Mouse (Mus musculus) ES-E14 (cell line): ENCODE data around the gene Rabep2. TPM values are rescaled to one million over a fixed set of nuclear protein-coding genes. Genes with fewer than 3 reads are reported as not detected.

Experiments used
- DNase-seq: peaks from one replicate; pipeline ENCODE4 v3.0.0-alpha.2; 2013; ENCODE audit warnings: low read depth, low spot score
- H3K27ac ChIP-seq: 2 replicates; pipeline ENCODE4 v1.5.1; 2012; ENCODE audit warnings: low read depth, mild to moderate bottlenecking, low read length, moderate library complexity, mixed read lengths; ENCODE audit not compliant: poor library complexity, insufficient read depth, severe bottlenecking
- H3K36me3 ChIP-seq: 2 replicates; pipeline ENCODE4 v1.6.1; 2012; ENCODE audit warnings: mild to moderate bottlenecking, low read length, moderate library complexity, mixed read lengths; ENCODE audit not compliant: control insufficient read depth, poor library complexity, insufficient read depth, severe bottlenecking
- H3K4me1 ChIP-seq, 2 experiments: fragments of 150-350 bp in 1 of 2; sonication (generic) in 1 of 2; 2 replicates each; pipeline ENCODE4 v1.6.1; 2012; ENCODE audit warnings: low read length in 2 of 2, mild to moderate bottlenecking in 1 of 2, mixed read lengths in 1 of 2; ENCODE audit not compliant: control insufficient read depth in 2 of 2, insufficient read depth in 2 of 2, poor library complexity in 1 of 2
- H3K4me3 ChIP-seq, 2 experiments: fragments of 150-350 bp in 1 of 2; sonication (generic) in 1 of 2; 2 replicates each; pipeline ENCODE4 v1.5.1; 2012; ENCODE audit warnings: low read length in 2 of 2, low read depth in 1 of 2, mild to moderate bottlenecking in 1 of 2, mixed read lengths in 1 of 2; ENCODE audit not compliant: insufficient read depth in 1 of 2, poor library complexity in 1 of 2, severe bottlenecking in 1 of 2
- H3K9ac ChIP-seq: 2 replicates; pipeline ENCODE4 v1.6.1; 2012; ENCODE audit warnings: low read depth, mild to moderate bottlenecking, low read length, mixed read lengths; ENCODE audit not compliant: poor library complexity, insufficient read depth, severe bottlenecking
- H3K9me3 ChIP-seq: fragments of 150-350 bp; sonication (generic); 2 replicates; pipeline ENCODE4 v1.6.1; 2012; ENCODE audit warnings: low read depth, mild to moderate bottlenecking, low read length; ENCODE audit not compliant: control insufficient read depth, insufficient read depth
- CHD2 ChIP-seq: IDR thresholded peaks from 2 replicates; pipeline ENCODE4 v1.6.1; 2014; ENCODE audit warnings: mild to moderate bottlenecking, low read depth, low read length, inconsistent platforms
- HCFC1 ChIP-seq: IDR thresholded peaks from 2 replicates; pipeline ENCODE4 v1.6.1; 2012; ENCODE audit warnings: low read length, inconsistent platforms, borderline replicate concordance; ENCODE audit not compliant: insufficient read depth
- MAFK ChIP-seq: IDR thresholded peaks from 2 replicates; pipeline ENCODE4 v1.6.1; 2014; ENCODE audit warnings: mild to moderate bottlenecking, low read depth, low read length, inconsistent platforms; ENCODE audit not compliant: insufficient read depth
- ZC3H11A ChIP-seq: IDR thresholded peaks from 2 replicates; pipeline ENCODE4 v1.6.1; 2012; ENCODE audit warnings: low read depth, mild to moderate bottlenecking, inconsistent platforms, low read length, borderline replicate concordance
- ZNF384 ChIP-seq: IDR thresholded peaks from 2 replicates; pipeline ENCODE4 v1.6.1; 2012; ENCODE audit warnings: low read depth, low read length, inconsistent platforms
- in situ Hi-C, 2 experiments: fragments of 600-800 bp; cut with MboI; formaldehyde crosslinking; loops; one replicate each; pipeline ENCODE4 v1.15.1; 2025; ENCODE audit warnings: low sequenced_read_pairs in 2 of 2, inconsistent platforms in 1 of 2; ENCODE audit not compliant: unreplicated experiment in 2 of 2
- total RNA-seq: library from RNA; depleted of rRNA; stranded (reverse); fragments of 300-350 nt; gene quantifications from 2 replicates; pipeline ENCODE4 v1.2.3, GENCODE M21; 2012

Rabep2 gene
- total RNA-seq, 1 experiment, result 22.1 TPM

GRCm38 (mm10) chr7:126444536-126444935 is 16.0 kb downstream of the Rabep2 start:
- H3K9me3 ChIP-seq, result no peaks in the 10 kb centered on the region
- no peak for DNase-seq
- in situ Hi-C loops, result no loop called here
- H3K36me3 ChIP-seq, result peaks cover 24% of the 10 kb centered on the region
- peaks cover 0 to 4% of the 10 kb centered on the region in 2 experiments; a peak in 1 of 4 replicates for H3K4me1 ChIP-seq
- no peak overlapping the region for H3K27ac ChIP-seq
- H3K4me3 ChIP-seq, result no peak overlapping the region
- no peak for TF ChIP-seq MAFK
- TF ChIP-seq HCFC1, result no peak
- no peak for TF ChIP-seq ZNF384
- TF ChIP-seq ZC3H11A, result no peak
- no peak for TF ChIP-seq CHD2
- H3K9ac ChIP-seq, result no peak overlapping the region

- H3K9ac ChIP-seq, result no peak overlapping the region
- H3K27ac ChIP-seq, result no peak overlapping the region
- H3K4me3 ChIP-seq, result no peak overlapping the region
- no peaks in the 10 kb centered on the region for H3K9me3 ChIP-seq
- in situ Hi-C loops, result no loop called here
- TF ChIP-seq MAFK, result no peak
- TF ChIP-seq ZC3H11A, result no peak
- no peak for TF ChIP-seq HCFC1
- TF ChIP-seq CHD2, result no peak
- TF ChIP-seq ZNF384, result no peak
- H3K4me1 ChIP-seq, result peaks cover 0 to 2% of the 10 kb centered on the region in 2 experiments; a peak in 1 of 4 replicates
- peaks cover 21% of the 10 kb centered on the region for H3K36me3 ChIP-seq
- no peak for DNase-seq
Measured at GRCm38 (mm10) chr7:126445104-126445815, 16.7 kb downstream of the Rabep2 start.

- TF ChIP-seq ZNF384 (no peak), CHD2 (no peak), HCFC1 (no peak), ZC3H11A (no peak), MAFK (no peak)
- Histone ChIP-seq H3K4me1 (peaks cover 0 to 2% of the 10 kb centered on the region in 2 experiments; a peak in 1 of 4 replicates), H3K9me3 (no peaks in the 10 kb centered on the region), H3K9ac (peak overlapping the region; percentile 29; the same call in 1 of the 2 replicates), H3K27ac (no peak overlapping the region), H3K4me3 (peak overlapping the region; percentile 43 to 56; a peak in 2 of 4 replicates), H3K36me3 (peaks cover 18% of the 10 kb centered on the region)
- no peak for DNase-seq
- in situ Hi-C loops, result no loop called here
Measured at GRCm38 (mm10) chr7:126446217-126446616, 17.7 kb downstream of the Rabep2 start.

DNA sequence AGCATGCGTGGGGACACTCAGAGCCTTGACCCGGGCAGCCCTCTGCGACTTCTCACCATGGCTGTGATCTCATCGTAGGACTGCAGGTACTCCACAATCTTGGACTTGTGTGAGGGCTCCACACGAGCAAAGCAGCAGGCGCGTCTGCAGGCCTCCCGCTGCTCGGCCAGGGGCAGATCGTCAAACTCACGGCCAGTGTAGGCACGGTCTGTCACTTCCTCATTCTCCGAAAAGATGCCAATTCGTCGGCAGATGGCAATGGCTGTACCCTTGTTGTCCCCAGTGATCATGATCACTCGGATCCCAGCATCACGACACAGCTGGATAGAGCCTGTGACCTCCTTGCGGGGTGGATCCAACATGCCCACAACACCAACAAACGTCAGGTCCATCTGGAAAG is 19.9 kb downstream of the Rabep2 start:
- Histone ChIP-seq H3K9me3 (no peaks in the 10 kb centered on the region), H3K4me3 (no peak overlapping the region), H3K4me1 (peaks cover 0 to 2% of the 10 kb centered on the region in 2 experiments; a peak in 1 of 4 replicates), H3K36me3 (peaks cover 18% of the 10 kb centered on the region), H3K27ac (no peak overlapping the region), H3K9ac (no peak overlapping the region)
- in situ Hi-C loops, result no loop called here
- DNase-seq, result no peak
- TF ChIP-seq CHD2, result no peak
- no peak for TF ChIP-seq ZC3H11A
- TF ChIP-seq ZNF384, result no peak
